Mouse (Mus musculus) ES-E14 (cell line): ENCODE measurements around the gene Snx8. TPM values are rescaled to one million over a fixed set of nuclear protein-coding genes. Genes with fewer than 3 reads are reported as not detected.

Experiments used
- DNase-seq: peaks from one replicate; pipeline ENCODE4 v3.0.0-alpha.2; 2013; ENCODE audit warnings: low read depth, low spot score
- H3K27ac ChIP-seq: 2 replicates; pipeline ENCODE4 v1.5.1; 2012; ENCODE audit warnings: low read depth, mild to moderate bottlenecking, low read length, moderate library complexity, mixed read lengths; ENCODE audit not compliant: poor library complexity, insufficient read depth, severe bottlenecking
- H3K36me3 ChIP-seq: 2 replicates; pipeline ENCODE4 v1.6.1; 2012; ENCODE audit warnings: mild to moderate bottlenecking, low read length, moderate library complexity, mixed read lengths; ENCODE audit not compliant: control insufficient read depth, poor library complexity, insufficient read depth, severe bottlenecking
- H3K4me1 ChIP-seq, 2 experiments: fragments of 150-350 bp in 1 of 2; sonication (generic) in 1 of 2; 2 replicates each; pipeline ENCODE4 v1.6.1; 2012; ENCODE audit warnings: low read length in 2 of 2, mild to moderate bottlenecking in 1 of 2, mixed read lengths in 1 of 2; ENCODE audit not compliant: control insufficient read depth in 2 of 2, insufficient read depth in 2 of 2, poor library complexity in 1 of 2
- H3K4me3 ChIP-seq, 2 experiments: fragments of 150-350 bp in 1 of 2; sonication (generic) in 1 of 2; 2 replicates each; pipeline ENCODE4 v1.5.1; 2012; ENCODE audit warnings: low read length in 2 of 2, low read depth in 1 of 2, mild to moderate bottlenecking in 1 of 2, mixed read lengths in 1 of 2; ENCODE audit not compliant: insufficient read depth in 1 of 2, poor library complexity in 1 of 2, severe bottlenecking in 1 of 2
- H3K9ac ChIP-seq: 2 replicates; pipeline ENCODE4 v1.6.1; 2012; ENCODE audit warnings: low read depth, mild to moderate bottlenecking, low read length, mixed read lengths; ENCODE audit not compliant: poor library complexity, insufficient read depth, severe bottlenecking
- H3K9me3 ChIP-seq: fragments of 150-350 bp; sonication (generic); 2 replicates; pipeline ENCODE4 v1.6.1; 2012; ENCODE audit warnings: low read depth, mild to moderate bottlenecking, low read length; ENCODE audit not compliant: control insufficient read depth, insufficient read depth
- CHD2 ChIP-seq: IDR thresholded peaks from 2 replicates; pipeline ENCODE4 v1.6.1; 2014; ENCODE audit warnings: mild to moderate bottlenecking, low read depth, low read length, inconsistent platforms
- HCFC1 ChIP-seq: IDR thresholded peaks from 2 replicates; pipeline ENCODE4 v1.6.1; 2012; ENCODE audit warnings: low read length, inconsistent platforms, borderline replicate concordance; ENCODE audit not compliant: insufficient read depth
- MAFK ChIP-seq: IDR thresholded peaks from 2 replicates; pipeline ENCODE4 v1.6.1; 2014; ENCODE audit warnings: mild to moderate bottlenecking, low read depth, low read length, inconsistent platforms; ENCODE audit not compliant: insufficient read depth
- ZC3H11A ChIP-seq: IDR thresholded peaks from 2 replicates; pipeline ENCODE4 v1.6.1; 2012; ENCODE audit warnings: low read depth, mild to moderate bottlenecking, inconsistent platforms, low read length, borderline replicate concordance
- ZNF384 ChIP-seq: IDR thresholded peaks from 2 replicates; pipeline ENCODE4 v1.6.1; 2012; ENCODE audit warnings: low read depth, low read length, inconsistent platforms
- in situ Hi-C, 2 experiments: fragments of 600-800 bp; cut with MboI; formaldehyde crosslinking; loops; one replicate each; pipeline ENCODE4 v1.15.1; 2025; ENCODE audit warnings: low sequenced_read_pairs in 2 of 2, inconsistent platforms in 1 of 2; ENCODE audit not compliant: unreplicated experiment in 2 of 2
- total RNA-seq: library from RNA; depleted of rRNA; stranded (reverse); fragments of 300-350 nt; gene quantifications from 2 replicates; pipeline ENCODE4 v1.2.3, GENCODE M21; 2012

Gene Snx8
- total RNA-seq, 1 experiment = 27.9 TPM

- TF ChIP-seq CHD2 (no peak), ZC3H11A (no peak), MAFK (no peak), ZNF384 (no peak), HCFC1 (no peak)
- Histone ChIP-seq H3K4me3 (no peak overlapping the region), H3K4me1 (peaks cover 0 to 4% of the 10 kb centered on the region in 2 experiments; a peak in 2 of 4 replicates), H3K27ac (no peak overlapping the region), H3K36me3 (peaks cover 31% of the 10 kb centered on the region; the same call in 1 of the 2 replicates), H3K9me3 (no peaks in the 10 kb centered on the region), H3K9ac (no peak overlapping the region)
- in situ Hi-C loops = no loop called here
- no peak for DNase-seq
These were observed 52.4 kb downstream of the Snx8 start for GRCm38 (mm10) chr5:140336680-140337079.

GRCm38 (mm10) chr5:140333631-140334030 lies 55.4 kb downstream of the Snx8 start:
- Histone ChIP-seq H3K9ac (no peak overlapping the region; the same call in 1 of the 2 replicates), H3K36me3 (peaks cover 15% of the 10 kb centered on the region; the same call in 1 of the 2 replicates), H3K27ac (no peak overlapping the region), H3K4me3 (no peak overlapping the region), H3K9me3 (no peaks in the 10 kb centered on the region), H3K4me1 (peaks cover 0 to 4% of the 10 kb centered on the region in 2 experiments; a peak in 2 of 4 replicates)
- no peak for DNase-seq
- in situ Hi-C loops = no loop called here
- no peak for TF ChIP-seq ZC3H11A
- TF ChIP-seq CHD2 = no peak
- no peak for TF ChIP-seq ZNF384
- no peak for TF ChIP-seq HCFC1
- TF ChIP-seq MAFK = no peak

GRCm38 (mm10) chr5:140332519-140332918 lies 56.5 kb downstream of the Snx8 start:
- peak overlapping the region; percentile 30; the same call in 1 of the 2 replicates for H3K27ac ChIP-seq
- no peak for DNase-seq
- in situ Hi-C loops = no loop called here

GRCm38 (mm10) chr5:140331615-140332512 lies 57.2 kb downstream of the Snx8 start, which contains the start of gene Mrm2:
Mrm2 (minus strand) TSS chr5:140331898.
- TF ChIP-seq HCFC1 = 0 out of 2 replicates have a peak, but pooled peaks have one; percentile 45
- TF ChIP-seq CHD2 = no peak
- TF ChIP-seq ZNF384 = peak; percentile 47; the same call in 1 of the 2 replicates
- no peak for TF ChIP-seq MAFK
- no peak for TF ChIP-seq ZC3H11A
- Histone ChIP-seq H3K9ac (peak within 1 kb of the TSS; percentile 89), H3K4me3 (peak within 1 kb of the TSS; percentile 93 to 96), H3K9me3 (no peaks in the 10 kb centered on the region), H3K36me3 (peaks cover 11% of the 10 kb centered on the region), H3K27ac (peak within 1 kb of the TSS; percentile 93), H3K4me1 (peaks cover 0 to 4% of the 10 kb centered on the region in 2 experiments; a peak in 2 of 4 replicates)
- peak; percentile 89 for DNase-seq
- in situ Hi-C loops = no loop called here

More at GRCm38 (mm10) chr5:140332519-140332918, 56.5 kb downstream of the Snx8 start:
- Histone ChIP-seq H3K4me3 (peak overlapping the region; percentile 20 to 96; a peak in 2 of 4 replicates), H3K9ac (no peak overlapping the region), H3K4me1 (peaks cover 0 to 4% of the 10 kb centered on the region in 2 experiments; a peak in 2 of 4 replicates), H3K9me3 (no peaks in the 10 kb centered on the region), H3K36me3 (peaks cover 11% of the 10 kb centered on the region)
- no peak for TF ChIP-seq CHD2
- no peak for TF ChIP-seq HCFC1
- TF ChIP-seq ZC3H11A = no peak
- no peak for TF ChIP-seq ZNF384
- TF ChIP-seq MAFK = no peak
